Mouse (Mus musculus) midbrain, embryonic 11.5 days (tissue): Measurements from ENCODE around the gene Ergic1. TPM values are rescaled to one million over a fixed set of nuclear protein-coding genes. Genes with fewer than 3 reads are reported as not detected.

Experiments
- ATAC-seq: fragments of 200-750 bp; cut with Nextera tagmentation; 2 replicates; pipeline ENCODE4 v1.8.0; 2017; ENCODE audit warnings: moderate TSS enrichment, moderate library complexity; ENCODE audit not compliant: low FRiP score
- DNase-seq: peaks from one replicate; pipeline ENCODE4 v3.0.0; 2015; ENCODE audit warnings: low spot score; ENCODE audit errors: missing footprints
- H3K27ac ChIP-seq: fragments of 300-500 bp; sonication (generic); 2 replicates; pipeline ENCODE4 v1.5.1; 2014; ENCODE audit warnings: low read depth, low read length
- H3K27me3 ChIP-seq: fragments of 300-500 bp; sonication (generic); 2 replicates; pipeline ENCODE4 v1.6.1; 2014; ENCODE audit warnings: mild to moderate bottlenecking, low read length, moderate library complexity, mixed read lengths; ENCODE audit not compliant: control insufficient read depth, insufficient read depth
- H3K36me3 ChIP-seq: fragments of 300-500 bp; sonication (generic); 2 replicates; pipeline ENCODE4 v1.6.1; 2014; ENCODE audit warnings: mild to moderate bottlenecking, low read length, moderate library complexity, mixed read lengths; ENCODE audit not compliant: control insufficient read depth, insufficient read depth
- H3K4me1 ChIP-seq: fragments of 300-500 bp; sonication (generic); 2 replicates; pipeline ENCODE4 v1.6.1; 2014; ENCODE audit warnings: low read length; ENCODE audit not compliant: control insufficient read depth, insufficient read depth
- H3K4me2 ChIP-seq: fragments of 300-500 bp; sonication (generic); 2 replicates; pipeline ENCODE4 v1.6.1; 2014; ENCODE audit warnings: mild to moderate bottlenecking, moderate library complexity
- H3K4me3 ChIP-seq: fragments of 300-500 bp; sonication (generic); 2 replicates; pipeline ENCODE4 v1.5.1; 2014; ENCODE audit warnings: low read depth, low read length
- H3K9ac ChIP-seq: fragments of 300-500 bp; sonication (generic); 2 replicates; pipeline ENCODE4 v1.6.1; 2014; ENCODE audit warnings: low read length
- H3K9me3 ChIP-seq: fragments of 300-500 bp; sonication (generic); 2 replicates; pipeline ENCODE4 v1.6.1; 2016; ENCODE audit warnings: low read length; ENCODE audit not compliant: control insufficient read depth
- WGBS: fragments of 180-500 bp; shearing (Covaris S2); extraction: QIAGEN DNeasy Blood & Tissue Kit; methylation state at CpG from one replicate; pipeline ENCODE4 v1.1.7; 2014; 5-methylcytosine and 5-hydroxymethylcytosine counted together
- polyA plus RNA-seq: library from polyadenylated mRNA; unstranded; fragments of >200 nt; fragmentation: Nextera tagmentation; extraction: Ambion mirVana; gene quantifications from 2 replicates; pipeline ENCODE4 v1.2.1, GENCODE M21; 2014

Gene Ergic1
- polyA plus RNA-seq, 1 experiment from 2014 or later: 129 TPM

DNA sequence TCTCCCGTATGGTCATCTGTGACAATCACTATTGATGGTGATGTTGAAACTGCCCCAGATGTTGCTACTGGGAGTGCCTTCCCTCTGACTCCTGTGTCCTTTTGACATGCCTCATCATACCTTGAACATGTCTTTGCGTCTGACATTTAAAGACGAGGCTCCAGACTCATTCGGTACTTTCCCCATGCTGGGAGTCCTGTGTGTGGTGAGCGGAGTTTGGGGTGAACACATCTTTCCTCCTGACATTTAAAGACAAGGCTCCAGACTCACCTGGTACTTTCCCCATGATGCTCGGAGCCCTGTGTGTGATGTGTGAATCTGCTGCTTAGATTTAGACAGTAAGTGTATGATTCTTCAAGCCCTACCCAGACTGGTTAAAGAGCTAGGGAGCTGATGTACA, 10.2 kb upstream of the Ergic1 start:
- Histone ChIP-seq H3K4me1 (no peaks in the 10 kb centered on the region), H3K27me3 (no peaks in the 10 kb centered on the region), H3K4me2 (no peak overlapping the region), H3K9ac (no peak overlapping the region), H3K36me3 (no peaks in the 10 kb centered on the region), H3K4me3 (no peak overlapping the region), H3K27ac (no peak overlapping the region), H3K9me3 (no peaks in the 10 kb centered on the region)
- 85% methylated on average over 6 of the region's 6 CpGs for WGBS
- ATAC-seq: no peak
- DNase-seq: no peak

DNA sequence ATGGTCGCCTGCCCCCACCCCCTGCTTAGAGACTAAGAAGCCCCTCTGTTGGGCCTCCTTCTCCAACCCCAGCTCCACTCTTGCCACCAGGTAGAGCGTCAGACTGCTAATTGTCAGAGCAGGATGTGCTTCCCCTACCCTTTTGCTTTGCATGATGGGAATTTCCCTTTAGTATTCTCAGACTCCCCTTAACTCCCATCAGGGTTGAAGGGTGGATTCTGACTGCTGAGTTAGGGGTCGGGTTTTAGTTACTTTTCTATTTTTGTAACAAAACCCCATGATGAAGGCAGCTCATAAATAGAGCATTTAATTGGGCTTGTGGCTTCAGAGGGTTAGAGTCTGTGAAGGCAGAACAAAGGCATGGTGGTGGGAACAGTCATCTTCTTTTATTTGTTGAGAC, 8.3 kb upstream of the Ergic1 start:
- 78% methylated on average over 3 of the region's 3 CpGs for WGBS
- ATAC-seq: no peak

DNA sequence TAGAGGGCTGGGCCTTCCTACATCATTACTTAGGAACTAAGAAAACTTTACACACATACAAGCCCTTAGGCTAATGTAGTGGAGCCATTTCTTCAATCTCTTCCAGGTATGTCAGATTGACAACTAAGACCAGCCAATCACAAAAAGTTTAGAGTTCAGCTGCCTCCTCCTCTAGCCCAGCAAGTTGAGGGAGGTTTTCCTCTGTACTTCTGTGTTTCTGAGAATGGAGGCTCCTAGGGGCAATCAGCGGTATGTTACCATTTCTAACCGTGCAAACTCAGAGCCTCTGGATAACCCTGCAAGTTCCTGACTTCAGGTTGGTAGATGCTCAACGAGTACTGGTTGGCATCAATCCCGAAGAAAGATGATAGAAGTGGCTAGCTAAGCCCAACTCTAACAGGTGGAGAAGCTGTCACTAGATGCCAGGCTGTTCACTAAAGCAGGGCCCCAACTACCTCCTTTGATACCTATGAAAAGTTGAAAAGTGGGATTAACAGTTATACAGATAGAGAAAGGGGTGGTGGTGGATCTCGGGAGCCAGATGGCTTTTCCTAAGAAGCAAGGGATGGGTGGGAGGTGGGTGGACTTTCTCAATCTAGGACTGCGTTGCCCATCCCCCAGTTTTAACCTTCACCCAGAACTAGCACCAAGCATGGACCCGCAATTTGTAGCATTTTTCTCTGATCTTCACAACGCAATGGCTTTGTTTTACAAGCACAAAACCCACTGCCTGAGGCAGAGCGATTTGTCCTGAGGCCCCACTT, 581 bp upstream of the Ergic1 start:
- Histone ChIP-seq H3K27me3 (no peaks in the 10 kb centered on the region), H3K4me3 (peak overlapping the region; percentile 89), H3K4me2 (peak overlapping the region; percentile 96), H3K9ac (peak overlapping the region; percentile 91), H3K4me1 (peaks cover 17% of the 10 kb centered on the region), H3K36me3 (peaks cover 3% of the 10 kb centered on the region; the same call in 1 of the 2 replicates), H3K9me3 (no peaks in the 10 kb centered on the region), H3K27ac (peak overlapping the region; percentile 35; the same call in 1 of the 2 replicates)
- WGBS: 34% methylated on average over 9 of the region's 9 CpGs
- ATAC-seq (peak; percentile 26), DNase-seq (peak; percentile 86)

More for the DNA sequence above, 8.3 kb upstream of the Ergic1 start:
- Histone ChIP-seq H3K4me1 (no peaks in the 10 kb centered on the region), H3K27me3 (no peaks in the 10 kb centered on the region), H3K27ac (no peak overlapping the region), H3K9me3 (no peaks in the 10 kb centered on the region), H3K4me3 (no peak overlapping the region), H3K36me3 (no peaks in the 10 kb centered on the region), H3K9ac (no peak overlapping the region), H3K4me2 (no peak overlapping the region)
- DNase-seq: no peak

GRCm38 (mm10) chr17:26561651-26562181, 427 bp downstream of the Ergic1 start, which contains the start of gene Dusp1:
Gene Dusp1 (minus strand): TSS chr17:26562128.
- Histone ChIP-seq H3K27ac (peak within 1 kb of the TSS; percentile 35), H3K36me3 (peaks cover 3% of the 10 kb centered on the region; the same call in 1 of the 2 replicates), H3K27me3 (no peaks in the 10 kb centered on the region), H3K4me1 (peaks cover 17% of the 10 kb centered on the region), H3K4me2 (peak within 1 kb of the TSS; percentile 96), H3K9ac (peak within 1 kb of the TSS; percentile 91), H3K9me3 (no peaks in the 10 kb centered on the region; the same call in 1 of the 2 replicates), H3K4me3 (peak within 1 kb of the TSS; percentile 89)
- DNase-seq (no peak), ATAC-seq (peak; percentile 90)
- 1% methylated on average over 25 of the region's 25 CpGs for WGBS

DNA sequence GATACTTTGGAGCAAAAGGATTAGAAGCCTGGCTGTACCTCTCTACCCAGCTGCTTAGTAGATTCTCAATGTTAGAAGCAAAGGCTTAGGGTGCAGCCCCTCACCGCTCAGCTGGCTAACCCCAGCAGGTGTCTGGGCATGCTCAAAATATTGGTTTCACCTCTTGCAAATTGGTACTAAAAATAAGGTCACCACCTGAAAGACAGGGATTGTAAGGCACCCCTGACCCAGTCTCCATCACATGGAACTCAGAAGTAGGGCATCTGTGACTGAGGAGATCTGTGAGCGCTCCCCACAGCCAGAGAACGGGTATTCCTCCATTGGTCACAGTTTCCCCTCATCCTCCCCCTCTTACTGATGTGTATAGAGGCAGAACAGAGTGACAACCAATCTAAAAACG, 1.0 kb downstream of the Ergic1 start:
- WGBS: 66% methylated on average over 4 of the region's 4 CpGs
- H3K9ac ChIP-seq: peak overlapping the region; percentile 91
- H3K4me3 ChIP-seq: peak overlapping the region; percentile 89
- no peaks in the 10 kb centered on the region for H3K27me3 ChIP-seq
- peaks cover 17% of the 10 kb centered on the region for H3K4me1 ChIP-seq
- no peak for ATAC-seq
- no peak overlapping the region for H3K27ac ChIP-seq
- peak overlapping the region; percentile 96 for H3K4me2 ChIP-seq
- H3K36me3 ChIP-seq: peaks cover 3% of the 10 kb centered on the region; the same call in 1 of the 2 replicates
- DNase-seq: no peak
- no peaks in the 10 kb centered on the region; the same call in 1 of the 2 replicates for H3K9me3 ChIP-seq

DNA sequence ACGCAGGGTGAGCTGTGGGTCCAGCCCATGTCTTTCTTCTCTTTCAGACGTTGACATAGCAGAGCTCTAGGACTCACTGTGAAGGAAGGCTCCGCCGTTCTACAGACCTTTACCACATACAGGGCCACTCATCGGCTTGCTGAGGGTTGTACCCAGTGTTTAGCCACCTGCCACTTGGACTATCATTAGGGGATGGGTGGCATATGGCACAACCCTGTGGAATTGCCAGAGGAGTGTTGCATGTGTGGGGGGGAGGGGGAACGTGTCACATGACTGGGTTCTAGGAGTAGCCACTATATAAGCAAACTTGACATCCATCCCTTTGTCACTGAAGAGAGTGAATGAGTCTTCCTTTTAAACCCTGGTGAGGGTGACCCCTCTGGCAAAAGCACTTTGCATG, 2.2 kb downstream of the Ergic1 start:
- Histone ChIP-seq H3K4me1 (peaks cover 17% of the 10 kb centered on the region), H3K9me3 (no peaks in the 10 kb centered on the region; the same call in 1 of the 2 replicates), H3K27me3 (no peaks in the 10 kb centered on the region), H3K27ac (no peak overlapping the region), H3K4me3 (no peak overlapping the region), H3K9ac (no peak overlapping the region), H3K4me2 (no peak overlapping the region), H3K36me3 (peaks cover 9% of the 10 kb centered on the region)
- ATAC-seq (no peak), DNase-seq (no peak)
- 89% methylated on average over 6 of the region's 6 CpGs for WGBS

DNA sequence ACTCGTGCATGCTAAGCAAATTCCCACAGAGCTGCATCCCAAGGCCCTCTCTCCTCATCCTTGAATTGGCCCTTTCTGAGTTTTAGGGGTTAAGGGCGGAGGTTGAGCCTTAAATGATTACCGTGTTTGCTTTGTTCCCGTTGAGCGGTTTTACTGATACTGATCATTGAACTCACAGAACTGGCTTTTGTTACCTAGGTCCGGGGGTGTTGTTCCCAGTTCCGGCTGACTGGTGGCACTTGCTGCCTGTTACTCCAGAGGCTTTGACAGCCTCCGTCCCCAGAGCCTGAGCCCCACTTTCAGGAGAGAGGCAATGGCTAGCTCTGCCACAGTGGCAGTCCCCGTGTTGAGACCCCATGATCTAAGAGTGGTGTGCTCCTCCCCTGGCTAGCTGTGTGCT, 3.1 kb downstream of the Ergic1 start:
- H3K4me2 ChIP-seq: no peak overlapping the region
- ATAC-seq: no peak
- no peak overlapping the region for H3K27ac ChIP-seq
- H3K27me3 ChIP-seq: no peaks in the 10 kb centered on the region
- no peak overlapping the region for H3K9ac ChIP-seq
- WGBS: 47% methylated on average over 9 of the region's 9 CpGs
- no peaks in the 10 kb centered on the region; the same call in 1 of the 2 replicates for H3K9me3 ChIP-seq
- peaks cover 10% of the 10 kb centered on the region for H3K36me3 ChIP-seq
- H3K4me1 ChIP-seq: peaks cover 17% of the 10 kb centered on the region
- H3K4me3 ChIP-seq: no peak overlapping the region
- DNase-seq: no peak

GRCm38 (mm10) chr17:26567142-26567817, 6.0 kb downstream of the Ergic1 start:
- H3K36me3 ChIP-seq: peaks cover 10% of the 10 kb centered on the region
- H3K9ac ChIP-seq: no peak overlapping the region
- whole genome bisulfite sequencing: 87% methylated on average over 8 of the region's 8 CpGs
- H3K27me3 ChIP-seq: no peaks in the 10 kb centered on the region
- no peak for DNase-seq
- H3K4me2 ChIP-seq: no peak overlapping the region
- no peaks in the 10 kb centered on the region; the same call in 1 of the 2 replicates for H3K9me3 ChIP-seq
- no peak overlapping the region for H3K4me3 ChIP-seq
- H3K4me1 ChIP-seq: peaks cover 8% of the 10 kb centered on the region
- ATAC-seq: no peak
- H3K27ac ChIP-seq: no peak overlapping the region

DNA sequence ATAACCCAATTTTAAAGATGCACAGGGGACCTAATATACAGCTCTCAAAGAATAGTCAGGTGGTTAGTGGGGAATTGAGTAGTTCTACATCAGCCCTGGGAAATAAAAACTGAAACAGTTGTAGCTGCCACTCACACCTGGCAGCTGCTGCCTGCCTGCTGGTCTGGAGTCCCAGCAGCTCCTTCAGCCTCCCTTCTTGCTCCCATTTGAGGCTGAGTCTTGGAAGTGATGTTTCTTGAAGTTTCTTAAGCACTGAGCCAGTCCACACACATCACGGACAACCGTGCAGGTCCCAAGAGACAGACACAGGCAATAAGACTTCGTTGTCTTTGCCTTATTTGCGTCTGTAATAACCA, 6.5 kb downstream of the Ergic1 start:
- ATAC-seq (no peak), DNase-seq (no peak)
- Histone ChIP-seq H3K9ac (no peak overlapping the region), H3K36me3 (peaks cover 10% of the 10 kb centered on the region), H3K4me2 (no peak overlapping the region), H3K9me3 (no peaks in the 10 kb centered on the region; the same call in 1 of the 2 replicates), H3K27me3 (no peaks in the 10 kb centered on the region), H3K4me1 (0 out of 2 replicates have a peak, but pooled peaks cover 3% of the 10 kb centered on the region), H3K27ac (no peak overlapping the region), H3K4me3 (no peak overlapping the region)
- 96% methylated on average over 4 of the region's 4 CpGs for WGBS
